Mouse (Mus musculus): ENCODE data around the gene Thsd4. TPM values are rescaled to one million over a fixed set of nuclear protein-coding genes. Genes with fewer than 3 reads are reported as not detected.

Gene Thsd4
- polyA plus RNA-seq, 1 experiment from 2014 or later = 21.1 TPM

DNA sequence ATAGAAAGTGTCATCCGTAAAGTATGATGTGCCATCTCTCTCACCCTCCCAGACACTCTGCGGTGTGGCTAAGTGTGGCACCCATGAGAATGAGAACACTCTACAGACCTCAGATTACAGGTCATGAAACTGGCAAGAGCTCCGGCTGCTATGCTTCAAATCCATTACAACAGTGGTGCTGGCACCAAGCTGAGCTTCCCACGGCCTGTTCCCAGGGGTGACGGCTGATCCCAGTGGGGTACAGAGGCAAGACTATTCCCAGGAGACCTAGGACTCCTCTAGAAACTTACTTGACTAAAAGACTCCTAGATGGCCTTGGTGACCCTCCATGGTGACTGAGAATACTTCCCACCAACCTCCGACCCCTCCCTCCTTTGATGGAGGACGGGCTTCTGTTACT is 209.2 kb downstream of the Thsd4 start:
- Histone ChIP-seq H3K4me1 (peaks cover 26% of the 10 kb centered on the region; the same call in 1 of the 2 replicates), H3K4me2 (no peak overlapping the region), H3K9me3 (no peaks in the 10 kb centered on the region), H3K36me3 (no peaks in the 10 kb centered on the region), H3K4me3 (replicated peaks) (no peak overlapping the region), H3K27me3 (replicated peaks) (no peaks in the 10 kb centered on the region), H3K9ac (no peak overlapping the region), H3K27ac (no peak overlapping the region)
- WGBS = 82% methylated on average over 7 of the region's 7 CpGs
- no peak for ATAC-seq (ENCODE audit: insufficient read depth, low FRiP score, low read depth)

DNA sequence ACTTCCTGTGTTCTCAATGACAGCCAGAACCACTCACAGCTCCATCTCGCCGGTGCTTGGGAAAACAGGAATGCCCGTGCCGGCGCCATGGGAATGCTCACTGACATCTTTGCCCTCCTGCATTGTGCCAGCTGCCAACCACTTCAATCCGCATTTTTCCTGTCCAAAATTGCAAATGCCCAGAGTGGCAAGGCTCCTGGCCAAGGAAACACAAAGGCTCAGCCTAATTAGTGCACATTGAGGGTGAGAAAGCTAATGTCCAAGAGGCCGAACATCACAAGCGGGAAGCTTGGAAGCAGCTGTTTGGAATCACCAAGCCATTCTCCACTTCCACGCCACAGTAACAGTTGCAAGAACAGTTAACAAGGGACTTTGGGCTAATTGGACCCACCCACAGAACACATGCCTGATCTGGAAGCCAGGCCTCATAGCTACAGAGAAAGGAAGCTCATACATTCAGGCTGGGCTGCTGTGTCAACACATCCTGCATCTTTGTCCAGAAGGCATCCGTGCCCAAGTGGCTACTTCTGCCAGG is 210.2 kb downstream of the Thsd4 start:
- Histone ChIP-seq H3K9ac (no peak overlapping the region), H3K4me3 (replicated peaks) (no peak overlapping the region), H3K4me2 (no peak overlapping the region), H3K27me3 (replicated peaks) (no peaks in the 10 kb centered on the region), H3K4me1 (peaks cover 20% of the 10 kb centered on the region; the same call in 1 of the 2 replicates), H3K36me3 (no peaks in the 10 kb centered on the region), H3K27ac (no peak overlapping the region), H3K9me3 (no peaks in the 10 kb centered on the region)
- whole genome bisulfite sequencing = 61% methylated on average over 10 of the region's 10 CpGs
- no peak for ATAC-seq (ENCODE audit: insufficient read depth, low FRiP score, low read depth)

DNA sequence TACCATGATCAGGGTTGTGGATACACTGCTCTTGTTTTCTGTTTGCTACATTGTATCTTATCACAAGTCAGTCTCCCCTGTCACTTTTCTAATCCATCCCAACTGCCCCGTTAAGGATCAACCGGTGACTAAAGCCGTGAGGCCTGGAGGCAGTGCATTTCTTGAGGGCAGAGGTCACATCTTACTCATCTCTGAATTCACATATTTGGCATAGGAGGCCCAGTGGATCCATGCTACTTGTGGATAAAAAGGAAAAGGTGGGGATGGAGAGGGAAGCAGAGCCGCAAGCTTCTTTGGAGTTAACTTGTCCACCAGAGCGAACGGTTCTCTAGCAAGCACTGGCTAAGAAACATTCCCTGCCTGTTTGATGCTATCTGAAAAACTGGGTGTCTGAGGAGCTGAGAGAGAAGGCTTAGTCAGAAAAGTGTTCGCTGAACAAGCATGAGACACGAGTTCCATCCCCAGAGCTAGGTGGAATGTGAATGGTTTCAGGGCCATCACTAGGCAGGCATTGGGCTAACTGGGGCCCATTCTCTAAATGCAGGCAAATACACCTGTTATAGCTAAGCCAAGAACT is 211.0 kb downstream of the Thsd4 start:
- peaks cover 14% of the 10 kb centered on the region; the same call in 1 of the 2 replicates for H3K4me1 ChIP-seq
- no peaks in the 10 kb centered on the region for H3K27me3 ChIP-seq (replicated peaks)
- no peak for ATAC-seq (ENCODE audit: insufficient read depth, low FRiP score, low read depth)
- H3K36me3 ChIP-seq = no peaks in the 10 kb centered on the region
- H3K9me3 ChIP-seq = no peaks in the 10 kb centered on the region
- no peak overlapping the region for H3K9ac ChIP-seq
- H3K4me3 ChIP-seq (replicated peaks) = no peak overlapping the region
- H3K4me2 ChIP-seq = no peak overlapping the region
- 63% methylated on average over 8 of the region's 8 CpGs for whole genome bisulfite sequencing
- H3K27ac ChIP-seq = peak overlapping the region; percentile 23; the same call in 1 of the 2 replicates

DNA sequence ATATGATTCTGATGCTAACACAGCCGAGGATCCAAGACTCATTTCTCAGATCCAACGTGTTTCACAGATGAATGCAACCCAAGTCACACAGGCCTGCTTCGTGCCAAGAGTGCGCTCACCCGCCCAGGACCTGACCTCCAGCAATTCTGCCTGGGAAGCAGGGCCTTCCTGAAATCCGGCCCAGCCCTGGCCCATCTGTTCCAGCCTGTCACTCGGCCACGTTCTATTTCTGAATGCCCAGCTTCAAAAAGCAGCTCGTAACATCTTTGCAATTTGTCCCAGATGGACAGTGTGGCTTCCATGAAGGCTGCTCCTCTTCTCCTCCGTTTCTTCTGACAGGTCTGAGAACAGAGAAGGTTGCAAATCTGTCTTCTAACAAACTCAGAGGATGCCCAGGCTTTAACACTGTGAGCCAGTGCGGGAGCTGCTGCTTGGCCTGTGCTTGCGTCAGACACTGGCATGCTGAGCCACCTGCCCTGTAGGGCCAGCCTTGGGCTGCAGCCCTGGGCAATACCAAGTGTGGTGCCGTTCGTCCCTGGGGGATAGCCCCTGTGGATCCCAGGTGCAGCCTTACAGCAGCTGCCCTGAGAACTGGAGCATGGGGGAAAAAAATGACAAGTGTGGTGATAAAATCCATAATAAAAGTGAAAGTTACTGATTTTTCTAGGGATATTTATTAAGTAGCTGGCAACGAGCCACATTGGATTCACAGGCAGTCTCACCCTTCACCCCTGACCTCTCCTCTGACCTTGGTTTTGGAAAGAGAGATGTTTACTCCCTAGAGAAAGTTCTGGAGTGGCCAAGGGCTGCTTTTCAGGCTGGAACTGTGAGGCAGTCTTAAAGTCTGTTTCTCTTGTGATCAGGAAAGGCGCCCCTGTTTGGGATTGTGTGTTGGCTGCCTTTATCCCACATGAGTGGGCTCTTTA is 211.8 kb downstream of the Thsd4 start:
- 51% methylated on average over 16 of the region's 16 CpGs for WGBS
- Histone ChIP-seq H3K36me3 (no peaks in the 10 kb centered on the region), H3K4me2 (no peak overlapping the region), H3K4me3 (replicated peaks) (no peak overlapping the region), H3K27ac (peak overlapping the region; percentile 72), H3K4me1 (peaks cover 13% of the 10 kb centered on the region; the same call in 1 of the 2 replicates), H3K9me3 (no peaks in the 10 kb centered on the region), H3K27me3 (replicated peaks) (no peaks in the 10 kb centered on the region), H3K9ac (no peak overlapping the region)
- no peak for ATAC-seq (ENCODE audit: insufficient read depth, low FRiP score, low read depth)

DNA sequence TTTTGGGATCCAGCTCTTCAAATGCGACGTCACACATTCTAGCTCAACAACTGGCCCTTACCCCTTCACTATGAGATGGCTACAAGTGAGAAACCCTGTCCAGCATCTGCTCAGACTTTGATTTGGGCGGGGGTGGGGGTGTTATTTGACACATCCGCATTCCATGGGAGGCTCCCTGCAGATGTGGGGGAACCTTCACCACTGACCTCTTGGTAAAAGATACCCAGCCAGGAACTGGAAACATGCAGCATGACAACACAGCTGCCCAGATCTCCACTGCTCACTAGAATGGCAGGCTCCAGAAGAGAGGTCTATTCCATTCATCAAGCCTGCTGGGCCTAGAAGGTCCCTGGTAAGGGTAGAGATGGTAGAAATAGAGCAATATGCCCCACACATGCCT is 213.7 kb downstream of the Thsd4 start:
- Histone ChIP-seq H3K4me2 (no peak overlapping the region), H3K9me3 (no peaks in the 10 kb centered on the region), H3K27ac (no peak overlapping the region), H3K36me3 (no peaks in the 10 kb centered on the region), H3K27me3 (replicated peaks) (no peaks in the 10 kb centered on the region), H3K4me3 (replicated peaks) (no peak overlapping the region), H3K4me1 (peaks cover 9% of the 10 kb centered on the region; the same call in 1 of the 2 replicates), H3K9ac (no peak overlapping the region)
- no peak for ATAC-seq (ENCODE audit: insufficient read depth, low FRiP score, low read depth)
- WGBS = 72% methylated on average over 4 of the region's 4 CpGs

DNA sequence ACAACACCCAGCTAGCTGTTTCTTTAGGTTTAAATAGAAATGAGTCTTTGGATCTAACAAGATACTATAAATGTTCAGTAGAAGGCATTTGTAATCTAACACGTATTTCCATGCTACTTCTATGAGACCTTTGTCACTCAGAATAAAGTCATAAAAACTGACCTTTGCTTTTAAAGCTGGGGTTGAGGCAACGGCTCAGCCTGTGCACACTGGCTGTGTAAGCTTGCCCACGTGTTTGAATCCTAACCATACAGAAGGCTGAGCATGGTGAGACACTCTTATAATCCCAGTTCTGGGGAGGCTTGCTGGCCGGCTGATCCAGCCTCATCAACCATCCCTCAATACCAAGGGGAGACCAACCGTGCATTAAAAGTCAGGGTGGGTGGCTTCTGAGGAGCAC is 214.4 kb downstream of the Thsd4 start:
- no peaks in the 10 kb centered on the region for H3K9me3 ChIP-seq
- H3K27me3 ChIP-seq (replicated peaks) = no peaks in the 10 kb centered on the region

DNA sequence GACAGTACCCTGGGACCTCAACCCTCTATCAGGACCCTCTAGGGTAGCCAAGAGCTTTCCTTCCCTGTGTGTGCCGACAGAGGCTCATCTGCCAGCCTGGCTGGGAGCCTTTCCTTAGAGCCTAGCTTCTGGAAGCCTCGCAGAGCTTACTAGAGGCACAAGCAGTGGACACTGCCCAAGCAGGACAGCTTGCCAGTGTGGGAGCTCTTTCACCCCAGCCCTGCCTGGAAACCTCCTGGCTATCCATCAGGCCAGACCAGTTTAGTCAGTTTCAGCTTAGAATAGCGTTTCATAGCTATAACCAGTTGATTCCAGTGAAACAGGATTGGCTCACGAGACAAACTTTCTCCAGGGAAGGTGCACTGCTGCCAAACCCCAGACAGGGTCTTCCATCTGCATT is 215.6 kb downstream of the Thsd4 start:
- H3K4me3 ChIP-seq (replicated peaks) = no peak overlapping the region
- H3K4me2 ChIP-seq = no peak overlapping the region
- H3K9me3 ChIP-seq = no peaks in the 10 kb centered on the region
- H3K27ac ChIP-seq = peak overlapping the region; percentile 31; the same call in 1 of the 2 replicates
- H3K27me3 ChIP-seq (replicated peaks) = no peaks in the 10 kb centered on the region
- no peaks in the 10 kb centered on the region for H3K36me3 ChIP-seq
- H3K4me1 ChIP-seq = peaks cover 5% of the 10 kb centered on the region; the same call in 1 of the 2 replicates
- 65% methylated on average over 4 of the region's 4 CpGs for WGBS
- no peak overlapping the region for H3K9ac ChIP-seq
- ATAC-seq (ENCODE audit: insufficient read depth, low FRiP score, low read depth) = no peak

More for the DNA sequence above, 214.4 kb downstream of the Thsd4 start:
- WGBS = 81% methylated on average over 5 of the region's 5 CpGs
- no peaks in the 10 kb centered on the region for H3K36me3 ChIP-seq
- ATAC-seq (ENCODE audit: insufficient read depth, low FRiP score, low read depth) = no peak
- no peak overlapping the region for H3K4me3 ChIP-seq (replicated peaks)
- no peak overlapping the region for H3K27ac ChIP-seq
- H3K4me1 ChIP-seq = peaks cover 9% of the 10 kb centered on the region; the same call in 1 of the 2 replicates
- H3K4me2 ChIP-seq = no peak overlapping the region
- no peak overlapping the region for H3K9ac ChIP-seq

DNA sequence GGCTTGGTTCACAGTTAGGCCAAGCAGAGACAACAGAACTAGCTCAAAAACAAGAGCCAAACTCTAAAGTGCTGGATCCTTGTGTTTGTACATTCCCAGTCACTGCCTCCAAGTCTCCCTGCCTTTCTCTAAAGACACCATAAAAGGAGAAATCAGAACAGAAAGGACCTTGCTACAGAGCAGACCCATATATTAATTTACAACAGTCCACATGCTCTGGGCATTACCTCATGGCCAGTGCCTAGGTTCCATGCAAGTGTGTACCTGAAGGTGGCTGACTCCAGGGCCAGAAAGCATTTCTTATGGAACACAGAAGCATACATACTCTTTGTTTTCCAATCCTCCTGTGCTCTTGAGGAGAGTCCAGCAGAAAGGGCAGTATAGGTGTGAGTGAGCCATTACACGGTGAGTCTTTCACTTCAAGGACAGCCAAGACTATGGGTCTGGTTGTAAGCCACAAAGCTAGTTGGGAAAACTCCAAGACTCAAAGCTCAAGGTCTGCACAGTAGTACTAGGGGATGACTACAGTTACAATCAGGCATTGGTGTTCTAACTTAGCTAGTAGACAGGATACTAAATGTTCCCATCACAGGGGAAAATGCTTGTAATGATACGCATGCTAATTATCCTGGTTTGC is 216.5 kb downstream of the Thsd4 start:
- Histone ChIP-seq H3K36me3 (0 out of 2 replicates have a peak, but pooled peaks cover 4% of the 10 kb centered on the region), H3K4me3 (replicated peaks) (no peak overlapping the region), H3K27ac (peak overlapping the region; percentile 51; the same call in 1 of the 2 replicates), H3K9ac (no peak overlapping the region), H3K27me3 (replicated peaks) (no peaks in the 10 kb centered on the region), H3K4me2 (no peak overlapping the region), H3K4me1 (peaks cover 5% of the 10 kb centered on the region; the same call in 1 of the 2 replicates), H3K9me3 (no peaks in the 10 kb centered on the region)
- ATAC-seq (ENCODE audit: insufficient read depth, low FRiP score, low read depth) = no peak
- 84% methylated on average over 2 of the region's 2 CpGs for WGBS

DNA sequence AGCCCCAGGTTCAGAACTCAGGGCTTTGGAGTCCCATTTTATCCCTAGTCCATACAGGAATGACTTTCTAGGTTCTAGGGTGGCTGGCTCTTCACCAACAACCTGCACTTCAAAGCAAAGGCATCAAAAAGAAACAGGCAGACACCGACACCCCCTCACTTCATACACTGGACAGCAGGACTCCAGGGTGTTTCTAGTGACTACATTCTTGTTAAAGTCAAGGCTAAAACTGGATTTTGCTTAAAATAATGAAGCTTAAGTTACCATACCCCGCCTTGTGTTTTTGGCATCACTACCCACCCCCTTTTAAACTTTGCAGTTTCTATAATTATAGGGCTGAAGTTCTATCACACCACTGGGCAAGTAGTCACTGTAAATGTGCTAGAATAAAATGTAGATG is 225.6 kb downstream of the Thsd4 start:
- no peak overlapping the region for H3K4me2 ChIP-seq
- no peak overlapping the region for H3K4me3 ChIP-seq (replicated peaks)
- no peaks in the 10 kb centered on the region for H3K9me3 ChIP-seq
- 93% methylated on average over 2 of the region's 2 CpGs for WGBS
- ATAC-seq (ENCODE audit: insufficient read depth, low FRiP score, low read depth) = no peak
- H3K4me1 ChIP-seq = no peaks in the 10 kb centered on the region
- 0 out of 2 replicates have a peak, but pooled peaks cover 4% of the 10 kb centered on the region for H3K36me3 ChIP-seq
- no peak overlapping the region for H3K27ac ChIP-seq
- no peaks in the 10 kb centered on the region for H3K27me3 ChIP-seq (replicated peaks)
- H3K9ac ChIP-seq = no peak overlapping the region

DNA sequence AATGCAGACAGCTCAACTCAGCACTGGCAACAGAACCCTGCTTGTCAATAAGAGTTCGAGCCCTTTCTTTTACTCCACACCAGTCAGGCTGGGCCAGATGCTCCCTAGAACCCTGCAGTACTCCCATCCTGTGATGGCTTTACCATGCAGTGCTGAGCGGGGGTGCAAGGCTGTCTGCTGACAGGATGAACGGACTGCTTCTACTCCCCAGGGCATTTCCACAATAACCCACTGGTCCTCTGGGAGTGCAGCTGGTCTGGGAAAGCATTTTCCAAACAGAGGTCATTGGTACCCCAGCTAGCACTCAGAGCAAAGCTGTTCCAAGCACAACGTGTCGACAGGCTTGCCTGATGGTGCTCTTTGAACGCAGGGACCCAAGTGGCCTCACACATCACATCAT is 226.6 kb downstream of the Thsd4 start:
- Histone ChIP-seq H3K4me2 (no peak overlapping the region), H3K27me3 (replicated peaks) (no peaks in the 10 kb centered on the region), H3K9ac (no peak overlapping the region), H3K36me3 (no peaks in the 10 kb centered on the region), H3K9me3 (no peaks in the 10 kb centered on the region), H3K4me1 (no peaks in the 10 kb centered on the region), H3K4me3 (replicated peaks) (no peak overlapping the region), H3K27ac (no peak overlapping the region)
- WGBS = 60% methylated on average over 6 of the region's 6 CpGs
- no peak for ATAC-seq (ENCODE audit: insufficient read depth, low FRiP score, low read depth)

DNA sequence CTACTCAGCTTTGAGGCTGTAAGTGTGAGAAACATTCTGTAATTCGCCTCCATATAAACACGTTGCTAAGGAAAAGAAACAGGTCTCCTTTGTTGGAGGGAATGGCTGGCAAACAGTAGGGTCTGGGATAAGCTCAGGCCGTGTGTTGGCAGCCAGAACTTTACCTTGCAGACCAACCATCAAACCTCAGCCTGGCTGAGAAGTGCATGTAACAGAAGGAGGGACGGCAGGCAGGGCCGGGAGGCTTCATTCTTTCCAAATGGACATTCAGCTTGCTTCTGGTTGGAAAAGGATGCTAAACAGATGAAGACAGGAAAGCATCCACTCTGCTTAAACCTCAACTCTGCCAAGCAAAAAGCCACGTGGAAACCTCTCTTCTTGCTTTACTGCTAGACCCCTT is 228.7 kb downstream of the Thsd4 start:
- no peak overlapping the region for H3K4me2 ChIP-seq
- H3K36me3 ChIP-seq = no peaks in the 10 kb centered on the region
- no peaks in the 10 kb centered on the region for H3K9me3 ChIP-seq
- 0 out of 2 replicates have a peak, but pooled peaks cover 5% of the 10 kb centered on the region for H3K4me1 ChIP-seq
- WGBS = 68% methylated on average over 6 of the region's 6 CpGs
- no peak for ATAC-seq (ENCODE audit: insufficient read depth, low FRiP score, low read depth)
- H3K27me3 ChIP-seq (replicated peaks) = no peaks in the 10 kb centered on the region
- no peak overlapping the region for H3K9ac ChIP-seq
- no peak overlapping the region for H3K4me3 ChIP-seq (replicated peaks)
- H3K27ac ChIP-seq = no peak overlapping the region

All from stomach, embryonic 15.5 days (tissue).